Mouse (Mus musculus) ES-E14 (cell line): ENCODE data around the gene Ppp1r16b.

Experiments used
- MAFK ChIP-seq: IDR thresholded peaks from 2 replicates; pipeline ENCODE4 v1.6.1; 2014; ENCODE audit warnings: mild to moderate bottlenecking, low read depth, low read length, inconsistent platforms; ENCODE audit not compliant: insufficient read depth
- ZNF384 ChIP-seq: IDR thresholded peaks from 2 replicates; pipeline ENCODE4 v1.6.1; 2012; ENCODE audit warnings: low read depth, low read length, inconsistent platforms

GRCm38 (mm10) chr2:158762339-158762738, 97.1 kb downstream of the Ppp1r16b start:
- TF ChIP-seq MAFK (no peak), ZNF384 (no peak)
